Mouse (Mus musculus): ENCODE measurements around the gene Tbata.

DNA sequence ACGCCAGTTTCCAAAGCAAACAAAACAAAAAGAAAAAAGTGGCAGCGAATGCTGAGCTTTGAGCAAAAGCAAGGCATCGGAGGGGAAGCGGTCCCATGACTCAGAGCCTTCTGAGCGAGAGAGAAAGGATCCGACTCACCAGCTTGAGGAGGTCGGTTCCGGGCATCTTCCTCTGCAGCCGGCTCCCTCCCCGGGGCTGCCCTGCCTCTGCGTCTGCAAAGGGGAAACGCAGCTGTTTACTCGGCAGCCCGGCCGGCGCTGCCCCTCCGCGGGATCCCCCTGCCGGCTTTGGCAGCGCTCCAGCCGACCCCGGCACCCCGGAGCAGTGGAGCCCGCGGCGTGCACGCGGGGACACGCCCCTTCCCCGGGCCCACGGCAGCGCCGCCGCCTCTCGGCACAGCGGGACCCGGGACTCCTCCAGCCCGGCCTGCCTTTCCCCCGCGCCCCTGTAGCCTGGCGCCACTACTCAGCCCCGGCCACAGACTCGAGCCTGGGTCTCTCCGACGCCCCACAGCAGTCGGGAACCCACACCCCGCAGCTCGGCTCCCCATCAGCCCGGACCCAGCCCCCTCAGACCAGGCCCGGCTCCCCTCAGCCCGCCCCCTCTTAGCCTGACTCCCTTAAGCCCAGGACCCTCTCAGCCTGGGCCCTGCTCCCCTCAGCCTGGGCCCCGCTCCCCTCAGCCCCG, 25.5 kb upstream of the Tbata start:
- TF ChIP-seq CTCF (conservative IDR thresholded peaks at IDR 0.05; ENCODE audit: low read length) (no peak), NANOG (IDR thresholded peaks at IDR 0.05; ENCODE audit: borderline replicate concordance, low read length) (no peak)

All from E14TG2a.4 (cell line).